Mouse (Mus musculus): ENCODE measurements around the gene Gm28051. TPM values are rescaled to one million over a fixed set of nuclear protein-coding genes. Genes with fewer than 3 reads are reported as not detected.

The Gm28051 gene
- polyA plus RNA-seq, 1 experiment from 2014 or later: not detected

GRCm38 (mm10) chr12:102761668-102762067 lies 4.1 kb upstream of the Gm28051 start:
- DNase-seq (ENCODE audit: low spot score): no peak
- H3K36me3 ChIP-seq: peaks cover 46% of the 10 kb centered on the region

GRCm38 (mm10) chr12:102758936-102759335 lies 1.4 kb upstream of the Gm28051 start:
- peak overlapping the region; percentile 92 for H3K4me3 ChIP-seq
- H3K27ac ChIP-seq (replicated peaks): peak overlapping the region; percentile 92
- no peaks in the 10 kb centered on the region for H3K27me3 ChIP-seq (ENCODE audit: low read depth, poor library complexity, severe bottlenecking)
- no peaks in the 10 kb centered on the region for H3K9me3 ChIP-seq (replicated peaks)
- peaks cover 38% of the 10 kb centered on the region for H3K4me1 ChIP-seq
- H3K36me3 ChIP-seq: peaks cover 45% of the 10 kb centered on the region
- DNase-seq (ENCODE audit: low spot score): no peak
- WGBS: 2% methylated on average over 5 of the region's 5 CpGs

More at GRCm38 (mm10) chr12:102761668-102762067, 4.1 kb upstream of the Gm28051 start:
- Histone ChIP-seq H3K27me3 (ENCODE audit: low read depth, poor library complexity, severe bottlenecking) (no peaks in the 10 kb centered on the region), H3K4me1 (peaks cover 29% of the 10 kb centered on the region), H3K27ac (replicated peaks) (no peak overlapping the region), H3K4me3 (no peak overlapping the region), H3K9me3 (replicated peaks) (no peaks in the 10 kb centered on the region)
- WGBS: 91% methylated on average over 3 of the region's 3 CpGs

- Histone ChIP-seq H3K36me3 (peaks cover 45% of the 10 kb centered on the region), H3K4me3 (peak within 1 kb of the TSS; percentile 92), H3K9me3 (replicated peaks) (no peaks in the 10 kb centered on the region), H3K4me1 (peaks cover 38% of the 10 kb centered on the region), H3K27ac (replicated peaks) (peak within 1 kb of the TSS; percentile 92), H3K27me3 (ENCODE audit: low read depth, poor library complexity, severe bottlenecking) (no peaks in the 10 kb centered on the region)
- no peak for DNase-seq (ENCODE audit: low spot score)
- WGBS: under 1% methylated on average over 10 of the region's 10 CpGs
Measured at GRCm38 (mm10) chr12:102758403-102758756, 815 bp upstream of the Gm28051 start, which contains the start of gene Gm20604. TSS of gene Gm20604 (minus strand) at chr12:102758672.

- DNase-seq (ENCODE audit: low spot score): no peak
- Histone ChIP-seq H3K36me3 (peaks cover 44% of the 10 kb centered on the region), H3K4me3 (peak overlapping the region; percentile 92), H3K4me1 (peaks cover 38% of the 10 kb centered on the region), H3K9me3 (replicated peaks) (no peaks in the 10 kb centered on the region), H3K27me3 (ENCODE audit: low read depth, poor library complexity, severe bottlenecking) (no peaks in the 10 kb centered on the region), H3K27ac (replicated peaks) (peak overlapping the region; percentile 92)
- WGBS: 2% methylated on average over 46 of the region's 46 CpGs
Measured at GRCm38 (mm10) chr12:102757055-102757688, 393 bp downstream of the Gm28051 start.

GRCm38 (mm10) chr12:102756304-102756703 lies 1.3 kb downstream of the Gm28051 start:
- Histone ChIP-seq H3K9me3 (replicated peaks) (no peaks in the 10 kb centered on the region), H3K4me3 (peak overlapping the region; percentile 92), H3K36me3 (peaks cover 47% of the 10 kb centered on the region), H3K27me3 (ENCODE audit: low read depth, poor library complexity, severe bottlenecking) (no peaks in the 10 kb centered on the region), H3K4me1 (peaks cover 38% of the 10 kb centered on the region), H3K27ac (replicated peaks) (0 out of 2 replicates have a peak overlapping the region, but pooled peaks have one; percentile 92)
- WGBS: 85% methylated on average over 7 of the region's 7 CpGs
- peak; percentile 27 for DNase-seq (ENCODE audit: low spot score)

GRCm38 (mm10) chr12:102748256-102748655 lies 9.3 kb downstream of the Gm28051 start:
- H3K36me3 ChIP-seq: peaks cover 49% of the 10 kb centered on the region
- H3K4me1 ChIP-seq: peaks cover 21% of the 10 kb centered on the region
- no peaks in the 10 kb centered on the region for H3K9me3 ChIP-seq (replicated peaks)
- DNase-seq (ENCODE audit: low spot score): no peak
- WGBS: 93% methylated on average over 3 of the region's 3 CpGs
- H3K27ac ChIP-seq (replicated peaks): no peak overlapping the region
- H3K4me3 ChIP-seq: no peak overlapping the region
- no peaks in the 10 kb centered on the region for H3K27me3 ChIP-seq (ENCODE audit: low read depth, poor library complexity, severe bottlenecking)

- no peaks in the 10 kb centered on the region for H3K9me3 ChIP-seq (replicated peaks)
- no peaks in the 10 kb centered on the region for H3K27me3 ChIP-seq (ENCODE audit: low read depth, poor library complexity, severe bottlenecking)
- peak overlapping the region; percentile 92 for H3K4me3 ChIP-seq
- no peak overlapping the region for H3K27ac ChIP-seq (replicated peaks)
- WGBS: 76% methylated on average over 6 of the region's 6 CpGs
- H3K4me1 ChIP-seq: peaks cover 32% of the 10 kb centered on the region
- H3K36me3 ChIP-seq: peaks cover 32% of the 10 kb centered on the region
- no peak for DNase-seq (ENCODE audit: low spot score)
Measured at GRCm38 (mm10) chr12:102744839-102745238, 12.7 kb downstream of the Gm28051 start.

GRCm38 (mm10) chr12:102743589-102744574 lies 13.7 kb downstream of the Gm28051 start, which contains the start of the genes Moap1 and Tmem251:
TSS of gene Moap1 (minus strand) at chr12:102743661.
TSS of gene Tmem251 (plus strand) at chr12:102743762.
- H3K36me3 ChIP-seq: peaks cover 25% of the 10 kb centered on the region
- peak; percentile 93 for DNase-seq (ENCODE audit: low spot score)
- peak within 1 kb of the TSS; percentile 94 for H3K27ac ChIP-seq (replicated peaks)
- no peaks in the 10 kb centered on the region for H3K9me3 ChIP-seq (replicated peaks)
- H3K27me3 ChIP-seq (ENCODE audit: low read depth, poor library complexity, severe bottlenecking): no peaks in the 10 kb centered on the region
- peaks cover 32% of the 10 kb centered on the region for H3K4me1 ChIP-seq
- WGBS: under 1% methylated on average over 63 of the region's 63 CpGs
- peak within 1 kb of the TSS; percentile 92 for H3K4me3 ChIP-seq

- H3K4me3 ChIP-seq: peak overlapping the region; percentile 92
- peak overlapping the region; percentile 94 for H3K27ac ChIP-seq (replicated peaks)
- peaks cover 17% of the 10 kb centered on the region for H3K36me3 ChIP-seq
- DNase-seq (ENCODE audit: low spot score): no peak
- H3K9me3 ChIP-seq (replicated peaks): no peaks in the 10 kb centered on the region
- H3K27me3 ChIP-seq (ENCODE audit: low read depth, poor library complexity, severe bottlenecking): no peaks in the 10 kb centered on the region
- under 1% methylated on average over 33 of the region's 33 CpGs for WGBS
- H3K4me1 ChIP-seq: peaks cover 32% of the 10 kb centered on the region
Measured at GRCm38 (mm10) chr12:102743036-102743588, 14.5 kb downstream of the Gm28051 start.

- no peak overlapping the region for H3K27ac ChIP-seq (replicated peaks)
- H3K4me1 ChIP-seq: peaks cover 32% of the 10 kb centered on the region
- WGBS: 92% methylated on average over 7 of the region's 7 CpGs
- H3K4me3 ChIP-seq: peak overlapping the region; percentile 92; the same call in 1 of the 2 replicates
- H3K9me3 ChIP-seq (replicated peaks): no peaks in the 10 kb centered on the region
- peaks cover 8% of the 10 kb centered on the region for H3K36me3 ChIP-seq
- no peaks in the 10 kb centered on the region for H3K27me3 ChIP-seq (ENCODE audit: low read depth, poor library complexity, severe bottlenecking)
- no peak for DNase-seq (ENCODE audit: low spot score)
Measured at GRCm38 (mm10) chr12:102742056-102742455, 15.5 kb downstream of the Gm28051 start.

- WGBS: 68% methylated on average over 3 of the region's 3 CpGs
- Histone ChIP-seq H3K9me3 (replicated peaks) (no peaks in the 10 kb centered on the region), H3K27ac (replicated peaks) (no peak overlapping the region), H3K4me3 (no peak overlapping the region), H3K4me1 (peaks cover 29% of the 10 kb centered on the region), H3K36me3 (peaks cover 6% of the 10 kb centered on the region; the same call in 1 of the 2 replicates), H3K27me3 (ENCODE audit: low read depth, poor library complexity, severe bottlenecking) (no peaks in the 10 kb centered on the region)
- no peak for DNase-seq (ENCODE audit: low spot score)
Measured at GRCm38 (mm10) chr12:102740285-102740684, 17.3 kb downstream of the Gm28051 start.

GRCm38 (mm10) chr12:102739096-102739495 lies 18.5 kb downstream of the Gm28051 start:
- Histone ChIP-seq H3K27ac (replicated peaks) (no peak overlapping the region), H3K9me3 (replicated peaks) (no peaks in the 10 kb centered on the region), H3K36me3 (peaks cover 6% of the 10 kb centered on the region; the same call in 1 of the 2 replicates), H3K27me3 (ENCODE audit: low read depth, poor library complexity, severe bottlenecking) (no peaks in the 10 kb centered on the region), H3K4me3 (no peak overlapping the region), H3K4me1 (peaks cover 19% of the 10 kb centered on the region)
- WGBS: 88% methylated on average over 5 of the region's 5 CpGs
- no peak for DNase-seq (ENCODE audit: low spot score)
